Mouse (Mus musculus) lung, postnatal 0 days (tissue): ENCODE measurements at regions not wholly inside any gene's neighbourhood (a gene's known extent, or its start where the extent isn't known, plus 50 kb on each side); places are given as distances from the start of the nearest gene placed in this dataset.

Source experiments
- CTCF ChIP-seq: IDR thresholded peaks from 2 replicates; pipeline ENCODE4 v1.5.1; 2016; ENCODE audit warnings: antibody characterized with exemption, mild to moderate bottlenecking
- EP300 ChIP-seq: IDR thresholded peaks from 2 replicates; pipeline ENCODE4 v1.6.1; 2016; ENCODE audit warnings: antibody characterized with exemption, mild to moderate bottlenecking, control low read depth

- TF ChIP-seq EP300 (no peak), CTCF (no peak)
Measured at GRCm38 (mm10) chr3:48134938-48135337, 1622.2 kb downstream of the Pcdh18 start.
